Mouse (Mus musculus) spleen, postnatal 14 days (tissue): ENCODE measurements around the gene Bbx.

Experiments
- DNase-seq, 2 experiments: peaks; one replicate each; pipeline ENCODE4 v3.0.0; 2021 to 2022; ENCODE audit warnings: low spot score in 2 of 2

The Bbx gene

DNA sequence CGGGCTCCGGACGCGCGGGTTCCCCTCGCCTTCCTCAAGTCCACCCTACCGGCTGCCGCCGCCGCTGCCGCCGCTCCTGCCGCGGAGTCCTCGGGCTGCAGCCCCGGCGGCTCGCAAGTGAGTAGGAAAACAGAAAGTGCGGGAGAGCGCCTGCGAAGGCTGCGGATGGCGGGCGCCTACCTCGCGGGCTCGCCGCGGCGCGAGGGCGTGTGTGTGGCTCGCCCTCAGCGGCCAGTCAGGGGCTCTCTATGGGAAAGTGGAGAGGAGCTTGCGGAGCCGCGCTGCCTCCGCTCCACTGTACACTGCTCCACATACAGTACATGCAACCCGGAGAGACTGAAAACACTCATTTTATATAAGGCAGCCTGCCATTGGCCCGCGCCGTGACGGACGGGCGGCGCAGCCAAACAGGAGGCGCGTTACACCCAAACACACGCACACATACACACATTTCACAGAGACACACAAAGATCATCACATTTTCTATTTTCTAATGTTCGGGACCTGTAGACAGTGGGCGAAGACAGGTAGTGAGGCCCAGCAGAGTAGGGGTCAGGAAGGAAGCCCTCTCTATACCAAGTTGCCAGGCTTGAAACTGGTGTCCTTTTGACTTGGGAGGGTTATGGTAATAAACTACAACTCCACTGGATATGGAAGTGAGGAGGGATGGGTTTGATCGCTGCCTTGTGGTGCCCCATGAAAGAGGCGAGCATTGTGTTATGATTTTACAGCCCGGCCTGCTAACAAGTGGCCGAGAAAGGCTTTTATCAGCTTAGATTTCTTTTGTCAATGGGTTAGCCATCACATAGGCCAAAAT is at the start of gene Bbx:
Gene Bbx (minus strand): TSS at position 329 of the 817 bp plus-strand sequence.
- DNase-seq = peak; percentile 87

DNA sequence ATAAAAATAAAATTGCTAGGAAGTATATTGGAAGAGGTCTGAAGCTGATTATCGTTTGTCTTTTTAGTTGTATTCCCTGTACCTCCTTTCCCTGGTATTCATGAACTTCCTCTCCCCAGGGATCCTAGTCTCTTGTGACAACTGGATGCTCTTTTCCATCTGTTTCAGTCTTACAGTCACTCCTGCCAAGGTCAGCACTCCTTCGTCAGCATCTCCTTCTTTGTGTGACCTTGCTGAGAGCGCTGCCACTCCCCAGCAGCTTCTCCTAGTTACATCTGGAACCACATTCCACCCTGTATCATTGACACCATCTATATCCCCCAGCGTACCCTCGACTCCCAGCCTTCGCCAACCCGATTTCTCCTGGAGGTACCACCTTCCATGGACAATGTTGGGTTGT is 49.7 kb upstream of the Bbx start:
- no peak for DNase-seq

DNA sequence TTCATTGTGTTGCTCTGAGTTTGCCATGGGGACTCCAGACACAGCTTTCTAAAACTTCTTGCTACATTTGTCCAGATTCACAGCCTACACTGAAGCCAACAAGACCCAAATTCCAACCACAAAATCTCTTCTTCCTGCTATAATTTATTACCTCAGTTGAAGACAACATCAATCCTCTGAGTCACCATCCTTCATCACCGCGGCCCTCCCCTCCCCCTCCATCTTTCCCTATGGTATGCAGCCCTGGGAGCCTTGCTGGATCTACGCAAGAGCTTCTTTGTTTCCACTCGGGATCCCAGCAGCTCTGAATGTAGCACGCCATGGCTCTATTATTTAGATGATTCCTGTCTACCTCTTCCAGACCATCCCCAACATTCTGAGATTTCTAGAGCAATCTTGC is 49.2 kb upstream of the Bbx start:
- DNase-seq = no peak

DNA sequence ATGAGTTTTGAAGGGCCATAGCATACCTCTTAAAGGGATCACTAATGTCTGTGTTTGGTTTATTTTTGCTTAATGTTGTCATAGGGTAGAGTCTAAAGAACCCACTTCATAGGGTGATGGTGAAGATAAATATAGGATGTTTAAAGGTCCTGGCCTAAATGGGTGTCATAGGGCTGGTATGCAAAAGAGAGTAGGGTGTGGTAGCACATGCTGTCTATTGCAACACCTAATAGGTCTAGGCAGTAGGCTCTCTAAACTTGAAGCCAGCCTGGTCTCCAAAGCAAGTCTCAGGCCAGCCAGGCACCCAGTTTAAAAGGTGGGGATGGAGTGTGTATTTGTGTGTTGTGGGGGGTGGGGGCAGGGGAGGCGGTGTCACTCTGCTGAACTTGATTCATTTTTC is 46.5 kb upstream of the Bbx start:
- no peak for DNase-seq

DNA sequence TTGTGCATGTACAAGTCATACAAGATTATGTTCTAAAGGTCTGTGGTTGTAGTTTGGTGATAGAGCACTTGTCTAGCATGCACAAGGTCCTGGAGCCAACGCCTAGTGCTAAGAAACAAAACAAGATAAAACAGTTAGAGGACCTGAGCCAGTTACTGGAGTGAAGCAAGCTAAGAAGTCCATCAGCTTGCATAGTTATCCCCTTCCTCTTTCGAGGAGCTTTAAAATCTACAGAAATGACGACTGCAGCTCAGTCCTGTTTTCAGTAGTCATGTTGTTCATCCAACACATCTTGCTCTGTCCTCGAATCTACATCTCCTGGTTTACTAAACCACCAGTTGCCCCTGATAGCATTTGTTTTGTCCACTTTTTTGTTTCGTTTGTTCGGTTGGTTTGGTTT is 45.4 kb upstream of the Bbx start:
- DNase-seq = no peak

DNA sequence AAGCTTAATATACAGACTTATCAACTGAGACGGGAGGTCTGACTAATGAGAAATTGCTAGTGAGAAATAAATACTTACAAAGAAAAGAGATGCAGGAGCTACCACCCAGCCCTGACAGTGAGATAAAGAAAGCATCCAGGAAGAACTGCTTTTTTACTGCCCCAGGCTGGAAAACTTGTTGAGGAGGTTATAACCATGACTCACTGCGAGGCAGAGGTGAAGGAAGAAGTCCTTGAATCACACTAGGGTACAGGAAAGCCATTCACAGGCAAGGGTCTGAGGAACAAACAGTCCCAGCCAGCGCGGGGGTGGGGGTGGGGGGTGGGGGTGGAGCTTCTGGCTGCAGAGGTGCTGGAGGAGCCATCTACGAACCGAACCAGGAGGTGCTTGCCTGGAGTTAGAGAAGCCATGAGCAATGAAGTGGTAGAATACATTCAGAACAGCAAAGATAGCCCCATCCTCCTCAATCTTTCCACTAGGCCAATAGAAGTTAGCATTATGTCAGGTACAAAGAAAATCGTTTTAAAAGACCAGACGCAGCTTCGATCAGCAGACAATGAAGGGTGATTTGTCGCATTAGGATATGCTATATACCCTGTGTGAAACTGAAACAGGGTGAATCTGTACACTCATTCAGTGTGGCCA is 30.2 kb upstream of the Bbx start:
- no peak for DNase-seq

DNA sequence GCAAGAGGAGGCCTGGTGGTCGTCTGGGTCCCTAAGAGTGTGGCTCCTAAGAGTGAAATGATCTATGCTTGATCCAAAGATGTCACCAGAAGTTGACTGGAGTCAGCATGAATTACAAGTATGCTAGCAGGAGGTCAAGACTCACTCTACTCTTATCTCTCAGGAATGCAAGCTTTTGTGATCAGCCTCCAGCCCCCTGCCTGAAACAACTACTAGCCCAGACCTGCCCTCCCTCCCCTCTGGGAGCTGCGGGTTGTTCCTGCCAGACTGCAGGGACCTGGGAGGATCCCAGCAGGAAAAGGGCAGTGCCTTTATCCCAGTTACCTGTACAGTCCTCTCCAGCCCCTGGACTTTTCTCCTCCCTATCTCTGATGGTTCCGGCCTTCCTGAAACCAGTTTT is 27.0 kb upstream of the Bbx start:
- DNase-seq = no peak

DNA sequence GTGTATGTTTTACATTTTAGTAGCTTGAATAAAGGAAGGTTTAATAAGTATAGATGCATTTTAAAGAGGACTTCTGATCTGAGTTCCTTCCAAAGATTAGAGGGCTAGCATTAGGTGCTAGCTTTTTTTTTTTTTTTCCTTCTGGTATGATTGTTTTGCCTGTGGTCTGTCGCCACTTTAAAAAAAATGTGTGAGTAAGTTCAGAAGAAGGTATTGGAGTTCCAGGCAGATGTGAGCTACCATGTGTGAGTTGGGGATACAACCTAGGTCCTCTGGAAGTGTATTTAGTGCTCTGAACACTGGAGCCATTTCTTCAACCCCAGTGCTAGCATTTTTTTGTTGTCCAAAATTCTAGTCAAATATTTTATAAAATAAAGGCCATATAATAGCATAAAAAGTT is 23.9 kb upstream of the Bbx start:
- DNase-seq = no peak

DNA sequence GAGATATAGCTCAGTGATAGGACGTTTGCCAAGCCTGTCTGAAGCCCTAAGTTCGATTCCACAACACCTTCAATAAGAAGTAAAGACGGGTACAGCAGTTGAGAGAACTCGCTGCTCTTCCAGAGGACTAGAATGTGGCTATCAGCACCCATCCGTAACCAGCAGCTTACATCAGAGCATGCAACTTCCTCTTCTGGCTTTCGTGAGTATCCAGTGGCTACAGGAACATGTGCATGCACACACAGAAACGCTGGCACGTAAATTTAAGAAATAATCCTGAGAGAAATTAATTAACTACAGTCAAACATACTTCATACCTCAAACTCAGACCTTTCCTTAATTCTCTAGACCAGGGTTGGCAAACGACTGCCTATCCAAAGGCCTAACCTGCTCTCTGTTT is 16.9 kb upstream of the Bbx start:
- DNase-seq = no peak

DNA sequence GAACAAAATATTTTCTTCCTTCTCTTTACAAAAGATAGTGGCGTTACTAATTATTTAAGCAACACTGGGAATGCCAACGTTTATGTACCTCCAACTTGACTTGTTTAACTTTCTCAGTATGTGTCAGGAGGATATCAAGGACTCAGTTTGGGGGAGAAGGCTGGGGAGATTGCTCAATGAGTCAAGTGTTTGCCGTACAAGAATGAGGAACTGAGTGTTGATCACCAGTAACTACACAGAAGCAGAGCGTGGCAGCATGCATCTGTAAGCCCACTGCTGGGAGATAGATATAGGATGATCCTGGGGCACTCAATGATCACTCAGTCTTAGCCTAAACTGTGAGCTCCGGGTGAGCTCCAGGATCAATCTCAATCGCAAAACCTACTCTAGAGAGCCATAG is 12.8 kb upstream of the Bbx start:
- DNase-seq = no peak

DNA sequence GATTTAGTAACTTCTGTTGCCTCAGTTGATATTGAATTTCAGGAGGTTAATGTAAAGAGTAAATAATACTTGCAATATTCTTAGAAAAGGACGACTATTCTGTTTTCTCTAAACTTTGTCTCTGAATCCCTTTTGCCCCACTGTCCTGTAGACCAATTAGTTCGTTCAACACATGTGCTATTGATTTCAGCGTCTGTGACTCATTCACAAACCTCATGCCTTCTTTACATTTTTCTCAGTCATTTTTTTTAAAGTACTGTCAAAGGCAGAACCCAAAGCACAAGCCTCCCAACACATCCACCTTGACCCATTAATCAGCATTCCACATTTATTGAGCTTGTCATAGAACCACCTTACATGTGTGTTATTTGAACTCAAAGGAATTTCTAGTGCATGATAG is 6.6 kb upstream of the Bbx start:
- no peak for DNase-seq

DNA sequence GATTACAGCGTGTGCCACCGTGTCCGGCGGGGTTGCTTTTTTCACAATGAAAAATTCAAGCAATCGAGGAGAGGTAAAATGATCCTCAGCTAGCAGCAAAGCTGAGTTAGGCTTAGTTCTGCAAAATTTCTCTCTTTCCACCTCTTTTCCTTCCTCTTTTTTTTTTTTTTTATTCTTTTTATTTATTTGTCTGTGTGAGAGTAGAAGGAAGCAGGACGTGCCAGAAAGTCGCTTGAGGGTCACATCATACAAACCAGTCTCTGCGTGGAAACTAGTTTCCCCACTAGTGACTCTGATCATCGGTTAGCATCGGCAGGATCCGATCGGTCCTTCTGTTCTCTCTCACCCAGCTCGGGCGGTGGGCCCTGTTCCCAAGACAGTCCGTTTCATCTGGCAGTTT is 5.6 kb upstream of the Bbx start:
- no peak for DNase-seq

DNA sequence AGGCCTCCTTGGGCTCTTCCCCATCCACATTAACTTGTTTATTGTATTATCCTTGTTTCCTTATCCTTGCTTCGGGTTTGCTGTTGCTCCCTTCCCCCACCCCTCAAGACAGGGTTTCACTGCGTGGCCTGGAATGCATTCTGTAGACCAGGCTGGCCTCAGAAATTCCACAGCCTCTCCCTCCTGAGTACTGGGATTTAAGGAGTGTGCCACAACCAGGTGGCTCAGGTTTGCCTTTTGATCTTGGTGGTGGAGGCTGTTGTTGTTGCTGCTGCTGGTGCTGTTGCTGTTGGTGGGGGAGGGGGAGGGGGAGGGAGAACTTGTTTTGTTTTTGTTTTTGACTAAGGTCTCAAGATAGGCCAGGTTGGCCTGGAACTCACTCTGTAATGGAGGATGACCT is 5.1 kb upstream of the Bbx start:
- DNase-seq = no peak

DNA sequence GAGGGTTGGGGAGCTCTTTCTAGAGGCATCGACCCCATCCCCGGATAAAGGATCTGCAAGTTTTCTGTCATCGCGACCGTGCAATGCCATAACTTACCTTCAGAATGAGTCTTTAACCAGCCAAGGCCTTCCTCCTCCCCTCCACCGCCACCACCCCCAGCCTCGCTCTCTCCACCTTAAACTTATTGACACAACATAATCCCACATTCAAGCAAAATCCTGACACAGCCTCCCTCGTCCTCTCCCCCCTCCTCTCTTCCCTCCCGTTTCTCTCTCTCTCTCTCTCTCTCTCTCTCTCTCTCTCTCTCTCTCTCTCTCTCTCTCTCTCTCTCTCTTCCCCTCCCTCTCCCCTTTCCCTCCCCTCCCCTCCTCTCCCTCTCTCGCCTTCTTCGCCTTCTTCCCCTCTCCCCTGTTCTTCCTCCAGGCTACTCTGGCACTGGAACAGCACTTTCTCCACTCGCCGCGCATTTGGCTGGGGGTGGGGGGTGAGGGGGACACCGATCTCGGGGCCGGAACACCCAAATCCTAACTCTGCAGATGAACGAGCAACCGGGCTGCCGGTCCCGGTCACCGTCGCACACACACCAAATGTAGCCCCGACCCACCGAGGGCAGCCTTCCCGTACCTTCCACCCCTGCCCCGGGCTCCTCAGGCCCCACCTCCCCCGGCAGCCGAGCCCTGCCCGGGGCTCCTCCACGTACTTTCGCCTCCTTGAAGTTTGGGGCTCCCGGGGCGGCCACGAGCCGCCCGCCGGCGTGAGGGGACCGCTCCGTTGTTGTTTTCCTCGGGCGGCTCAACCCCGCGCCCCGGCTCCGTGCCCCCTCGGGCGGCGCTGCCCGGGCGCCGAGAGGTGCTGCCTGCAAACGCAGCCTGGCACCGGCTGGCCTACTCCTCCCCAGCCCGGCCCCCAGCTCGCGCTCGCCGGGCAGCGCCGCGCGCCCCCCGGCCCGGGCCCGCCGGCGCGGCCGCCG is 894 bp downstream of the Bbx start:
- peak; percentile 28 for DNase-seq

DNA sequence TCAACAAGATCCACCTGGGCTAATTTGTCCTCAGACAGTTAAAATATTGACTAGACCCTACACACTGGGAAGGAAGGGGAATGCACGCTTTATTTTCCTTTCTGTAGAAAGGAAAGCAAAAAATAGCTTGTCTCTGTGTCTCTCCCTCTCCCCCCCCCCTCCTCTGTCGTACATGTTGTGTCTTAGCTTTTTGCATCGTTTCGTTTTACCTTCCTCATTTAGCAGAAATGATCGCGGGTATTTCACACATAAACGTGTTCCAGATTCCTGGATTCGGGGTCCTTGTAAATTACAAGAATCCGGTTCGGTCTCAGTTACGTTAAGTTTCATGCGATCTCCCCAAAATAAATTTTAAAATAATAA is 1.7 kb downstream of the Bbx start:
- no peak for DNase-seq

DNA sequence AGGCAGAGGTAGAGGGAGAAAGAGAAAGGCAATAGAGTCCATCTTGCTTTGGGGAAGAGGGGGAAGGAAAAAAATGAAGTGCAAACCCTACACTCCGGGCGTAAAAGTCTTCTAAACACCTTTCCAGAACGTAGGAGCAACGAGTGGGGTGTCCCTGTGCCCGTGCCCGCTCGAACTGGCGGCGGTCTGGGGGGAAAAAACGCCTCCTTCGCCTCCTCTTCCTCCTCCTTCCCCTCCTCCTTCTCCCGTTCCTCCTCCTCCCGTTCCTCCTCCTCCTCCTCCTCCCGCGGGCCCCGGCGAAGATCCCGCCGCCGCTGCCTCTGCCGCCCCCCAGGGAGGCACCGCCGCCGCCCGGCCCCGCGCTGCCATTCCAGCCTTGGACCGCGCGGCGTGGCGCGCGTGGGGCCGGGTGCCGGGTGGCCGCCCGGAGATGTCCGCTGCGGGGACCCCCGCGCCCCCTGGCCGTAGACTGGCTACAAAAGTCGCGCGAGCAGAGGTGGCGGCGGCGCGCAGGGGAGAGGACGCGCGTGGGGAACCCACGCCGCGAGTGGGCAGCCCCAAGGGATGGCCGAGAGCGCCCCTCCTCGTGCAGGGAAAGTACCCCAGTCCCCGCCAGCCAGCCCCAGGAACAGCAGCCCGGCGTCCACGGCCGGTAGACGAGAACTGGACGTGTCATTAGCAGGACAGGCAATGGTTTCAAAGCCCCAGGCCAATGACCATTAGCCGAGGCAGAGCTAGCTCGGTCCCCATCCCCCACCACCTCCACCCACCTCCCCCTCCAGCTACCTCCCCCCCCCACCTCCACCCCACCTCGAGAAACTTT is 2.3 kb downstream of the Bbx start:
- peak in 1 of 2 experiments; percentile 9 for DNase-seq

DNA sequence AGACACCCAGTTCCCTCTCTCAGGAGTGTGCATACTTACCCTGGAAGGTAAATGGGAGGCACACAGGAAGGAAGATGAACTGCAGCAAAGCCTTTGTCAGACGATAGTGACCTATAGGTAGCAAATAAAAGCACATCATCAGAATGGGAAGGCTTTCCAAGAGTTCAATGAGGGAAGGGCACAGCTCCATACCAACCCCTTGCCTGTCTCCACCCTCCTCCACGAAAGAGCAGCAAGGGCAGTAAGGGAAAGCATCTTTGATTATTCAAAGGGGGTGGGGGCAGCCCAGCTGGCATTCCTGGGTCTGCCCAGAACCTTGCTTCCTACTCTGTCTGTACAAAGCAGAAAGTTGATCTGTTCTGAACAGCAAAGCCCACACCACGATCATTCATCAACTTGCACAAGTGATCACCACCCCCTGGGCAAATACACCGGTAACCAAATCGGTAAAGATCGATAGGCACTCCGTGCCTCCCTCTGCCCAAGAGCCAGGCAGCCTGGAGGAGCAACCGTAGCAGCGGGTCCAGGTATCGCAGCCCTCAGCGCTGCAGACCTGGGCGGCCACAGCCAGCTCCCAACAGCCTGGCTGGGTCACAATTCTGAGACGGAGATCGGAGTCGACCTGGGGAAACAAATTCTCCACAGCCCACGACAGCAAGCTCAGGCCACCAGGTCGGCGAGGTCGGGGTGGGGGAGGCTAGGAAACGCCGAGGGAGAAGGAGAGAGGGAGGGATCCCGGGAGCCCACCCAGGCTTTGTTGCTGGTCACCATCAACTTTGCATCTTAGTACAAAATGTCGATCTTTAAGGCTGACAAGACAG is 3.1 kb downstream of the Bbx start:
- no peak for DNase-seq

DNA sequence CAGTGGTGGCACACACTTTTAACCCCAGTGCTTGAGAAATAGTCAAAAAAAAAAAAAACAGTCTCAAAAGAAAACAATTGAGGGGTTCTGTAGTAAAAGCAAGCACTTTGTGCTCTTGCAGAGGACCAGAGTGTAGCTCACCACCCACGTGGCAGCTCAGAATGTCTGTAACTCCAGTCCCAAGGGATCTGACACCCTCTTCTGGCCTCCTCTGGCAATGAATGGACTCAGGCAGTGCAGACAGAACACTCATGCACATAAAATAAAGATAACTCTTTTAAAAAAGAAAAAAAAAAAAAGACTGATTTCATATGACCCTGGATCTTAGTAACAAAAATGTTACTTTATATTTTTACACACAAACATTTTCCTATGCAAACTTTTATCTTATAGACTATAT is 12.1 kb downstream of the Bbx start:
- DNase-seq = no peak

DNA sequence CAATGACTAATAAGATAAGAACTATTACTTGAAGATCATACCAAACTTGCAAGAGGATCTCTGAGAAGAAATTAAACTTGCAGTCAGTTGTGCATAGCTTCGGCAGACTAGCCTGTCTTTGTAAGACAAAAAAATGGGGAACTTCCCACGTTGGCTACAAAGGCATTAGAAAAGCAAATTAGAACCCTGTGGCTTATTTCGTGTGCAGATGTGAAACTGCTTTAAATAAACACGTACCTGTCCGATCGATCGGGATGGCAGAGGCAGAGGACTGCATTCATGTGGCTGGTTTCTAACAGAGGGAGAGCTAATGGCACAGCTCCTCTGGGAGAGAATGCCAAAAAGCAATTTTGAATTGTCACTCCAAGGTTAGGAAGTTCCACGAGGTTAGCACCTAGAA is 16.8 kb downstream of the Bbx start:
- no peak for DNase-seq

DNA sequence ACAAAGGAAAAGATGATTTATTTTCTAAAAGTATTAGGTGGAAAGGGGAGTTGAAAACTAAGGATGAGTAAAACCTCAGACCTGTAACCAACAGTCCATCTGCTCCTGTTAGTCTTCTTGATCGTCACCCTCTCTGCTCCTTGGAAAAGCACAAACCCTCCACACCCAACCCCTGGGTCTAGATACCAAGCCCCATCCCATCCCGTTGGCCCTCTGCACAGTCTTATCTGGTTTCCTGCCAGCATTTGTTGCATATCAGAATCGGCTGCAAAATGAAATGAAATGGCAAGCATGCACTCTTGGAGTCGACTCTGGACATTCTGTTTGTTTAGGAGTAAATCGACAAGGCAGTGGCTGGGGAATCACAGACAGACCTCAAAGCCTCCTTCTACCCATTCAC is 29.3 kb downstream of the Bbx start:
- DNase-seq = no peak

DNA sequence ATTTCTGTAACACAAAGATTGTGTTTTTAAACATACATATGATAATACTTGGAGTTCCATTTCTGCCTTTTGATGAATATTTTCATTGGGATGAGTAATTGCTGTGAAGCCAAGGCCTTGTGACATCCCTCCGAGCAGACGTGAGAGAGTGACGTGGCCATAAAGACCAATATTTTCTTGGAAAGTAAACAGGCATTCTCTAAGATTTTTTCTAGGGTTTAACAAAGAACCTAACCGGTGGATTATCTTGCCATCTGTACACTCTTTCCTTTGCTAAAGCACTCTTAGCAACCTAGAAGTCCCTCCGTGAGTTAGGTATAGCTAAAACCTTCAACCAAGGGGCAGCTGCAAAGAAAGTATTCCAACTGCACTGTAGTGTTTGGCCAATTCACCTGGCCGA is 32.4 kb downstream of the Bbx start:
- DNase-seq = no peak
